Mouse (Mus musculus) brown adipose tissue, adult 24 weeks (tissue): ENCODE measurements around the gene Ddx5. TPM values are rescaled to one million over a fixed set of nuclear protein-coding genes. Genes with fewer than 3 reads are reported as not detected.

Experiments
- H3K27ac ChIP-seq: fragments of 200-500 bp; replicated peaks from 2 replicates; pipeline ENCODE4 v1.5.1; 2012; ENCODE audit warnings: low read depth, mild to moderate bottlenecking, low read length
- H3K4me1 ChIP-seq: fragments of 200-500 bp; 2 replicates; pipeline ENCODE4 v1.6.1; 2012; ENCODE audit warnings: low read length, mixed read lengths; ENCODE audit not compliant: control insufficient read depth, insufficient read depth, insufficient read length
- H3K4me3 ChIP-seq: fragments of 200-500 bp; 2 replicates; pipeline ENCODE4 v1.5.1; 2012; ENCODE audit warnings: low read depth, mild to moderate bottlenecking, low read length, moderate library complexity; ENCODE audit not compliant: insufficient read depth
- polyA plus RNA-seq: library from polyadenylated mRNA; stranded (reverse); fragments of >200 nt; gene quantifications from 2 replicates; pipeline ENCODE4 v1.2.4, GENCODE M21; 2012; ENCODE audit not compliant: missing spikeins, insufficient read depth, insufficient read length

Gene Ddx5
- polyA plus RNA-seq, 1 experiment, result 404 TPM

DNA sequence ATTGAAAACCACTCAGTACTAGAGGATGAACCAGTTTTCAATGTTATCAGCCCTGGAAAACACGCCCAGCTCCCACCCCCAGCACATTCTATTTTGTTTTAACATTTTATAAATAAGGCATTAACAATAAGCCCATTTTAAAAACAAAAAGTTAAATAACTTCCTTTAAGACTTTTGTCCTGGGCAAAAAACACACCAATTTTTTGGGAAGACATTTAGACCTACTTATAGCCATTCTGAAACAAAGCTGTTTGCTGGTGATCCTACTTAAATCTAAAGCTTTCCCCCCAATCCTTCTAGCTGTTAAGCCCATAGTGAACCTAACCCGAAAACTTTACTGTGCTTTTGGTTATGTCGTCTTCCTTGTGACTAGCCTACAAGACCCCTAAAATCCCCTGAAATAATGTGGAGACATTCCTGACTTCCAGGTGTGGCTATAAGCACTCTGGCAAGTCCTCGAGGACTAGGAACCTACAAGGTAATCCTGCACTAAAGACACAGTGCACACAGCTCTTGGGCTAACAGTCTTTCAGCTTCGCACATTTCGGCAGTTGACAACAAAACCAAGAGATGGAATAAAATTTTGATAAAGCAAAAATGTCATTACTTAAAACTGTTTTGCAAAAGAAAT, 8.3 kb downstream of the Ddx5 start:
- Histone ChIP-seq H3K27ac (no peak overlapping the region), H3K4me1 (peaks cover 11% of the 10 kb centered on the region; the same call in 1 of the 2 replicates), H3K4me3 (no peak overlapping the region)

DNA sequence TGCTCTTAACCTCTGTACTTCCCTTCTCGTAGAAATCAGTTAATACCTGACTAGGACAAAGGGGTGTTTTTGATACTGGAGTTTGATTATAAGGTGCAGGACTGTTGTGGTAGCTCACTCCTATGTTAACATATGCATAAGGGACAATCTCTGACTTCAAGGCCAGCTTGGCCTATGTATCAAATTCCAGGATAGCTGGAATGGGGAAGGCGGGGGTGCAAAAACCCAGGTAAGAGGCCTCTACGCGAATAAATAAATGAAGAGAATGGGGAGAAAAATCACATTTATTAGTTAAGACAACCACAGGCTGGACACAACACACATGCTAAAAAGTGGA, 8.9 kb downstream of the Ddx5 start:
- peak overlapping the region; percentile 80; the same call in 1 of the 2 replicates for H3K4me3 ChIP-seq
- peaks cover 11% of the 10 kb centered on the region; the same call in 1 of the 2 replicates for H3K4me1 ChIP-seq
- H3K27ac ChIP-seq, result peak overlapping the region; percentile 87

DNA sequence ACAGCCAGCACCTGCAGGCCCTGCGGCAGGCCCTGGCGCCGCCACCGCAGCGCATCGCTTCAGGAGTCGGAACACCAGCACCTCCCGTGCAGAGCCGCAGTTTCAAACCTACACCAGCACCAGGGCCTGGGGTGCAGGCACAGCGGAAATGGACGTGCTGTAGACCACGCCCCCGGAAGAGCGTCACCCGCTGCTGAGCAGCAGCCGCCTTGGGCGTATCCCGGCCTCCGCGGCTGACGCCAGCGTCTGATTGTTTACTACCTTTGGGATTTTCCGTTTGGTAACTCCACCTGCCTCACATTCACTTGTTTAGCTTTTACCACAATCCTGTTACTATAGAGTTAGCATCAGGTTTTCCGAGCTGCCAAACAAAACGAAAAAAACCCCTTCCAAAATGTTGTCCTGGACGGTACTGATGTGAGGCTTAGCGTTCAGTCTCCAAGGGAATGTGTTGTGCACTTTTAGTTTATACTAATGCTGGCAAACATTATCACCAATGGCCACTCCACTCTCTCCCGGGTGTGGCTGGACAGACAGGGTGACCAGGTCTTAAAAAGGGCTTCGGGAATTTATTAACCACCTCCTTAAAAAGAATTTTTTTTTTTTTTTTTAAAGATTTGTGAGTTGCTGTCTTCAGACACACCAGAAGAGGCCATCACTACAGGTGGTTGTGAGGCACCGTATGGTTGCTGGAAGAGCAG, 9.4 kb downstream of the Ddx5 start, which contains the start of gene Polg2:
TSS of gene Polg2 (minus strand) at position 150 of the 701 bp plus-strand sequence.
- H3K4me3 ChIP-seq, result peak within 1 kb of the TSS; percentile 80
- H3K4me1 ChIP-seq, result peaks cover 11% of the 10 kb centered on the region; the same call in 1 of the 2 replicates
- H3K27ac ChIP-seq, result peak within 1 kb of the TSS; percentile 87

DNA sequence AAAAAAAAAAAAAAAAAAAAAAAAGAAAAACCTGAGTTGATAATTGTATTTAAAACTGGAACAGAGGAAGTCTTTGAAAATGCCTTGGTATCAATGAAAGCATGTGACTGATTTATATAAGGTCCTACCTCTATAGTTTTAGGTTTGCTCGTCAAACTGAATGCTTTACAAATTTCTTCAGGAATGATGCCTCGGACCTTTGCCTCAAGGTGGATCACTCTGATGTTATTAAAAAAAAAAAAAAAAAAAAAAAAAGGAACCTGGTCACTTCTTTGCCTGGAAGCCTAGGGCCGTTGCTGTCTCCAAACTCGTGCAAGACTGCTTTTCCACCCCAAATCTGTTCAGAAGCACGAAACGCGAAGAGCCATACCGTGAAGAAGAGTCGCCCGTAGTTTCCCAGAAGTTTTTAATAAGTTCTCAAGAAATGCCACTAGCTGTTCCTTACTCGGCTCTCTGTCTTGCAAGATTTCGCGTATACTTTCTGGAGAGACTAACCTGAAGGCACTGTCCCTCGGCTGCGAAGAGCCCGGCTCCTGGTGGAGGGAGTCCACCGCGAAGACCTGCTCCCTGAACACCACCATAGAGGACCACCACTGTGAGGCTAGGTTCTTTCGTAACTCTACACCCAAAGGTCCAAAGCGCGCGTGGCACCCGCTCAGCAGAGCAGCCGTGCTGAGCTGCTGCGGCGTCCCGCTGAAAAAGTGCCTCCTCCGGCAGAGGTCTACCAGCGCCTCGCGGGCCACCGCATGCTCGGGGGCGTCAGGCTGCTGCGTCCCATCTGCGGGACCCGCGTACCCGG, 10.2 kb downstream of the Ddx5 start:
- Histone ChIP-seq H3K4me1 (peaks cover 11% of the 10 kb centered on the region; the same call in 1 of the 2 replicates), H3K4me3 (peak overlapping the region; percentile 80), H3K27ac (peak overlapping the region; percentile 63)

DNA sequence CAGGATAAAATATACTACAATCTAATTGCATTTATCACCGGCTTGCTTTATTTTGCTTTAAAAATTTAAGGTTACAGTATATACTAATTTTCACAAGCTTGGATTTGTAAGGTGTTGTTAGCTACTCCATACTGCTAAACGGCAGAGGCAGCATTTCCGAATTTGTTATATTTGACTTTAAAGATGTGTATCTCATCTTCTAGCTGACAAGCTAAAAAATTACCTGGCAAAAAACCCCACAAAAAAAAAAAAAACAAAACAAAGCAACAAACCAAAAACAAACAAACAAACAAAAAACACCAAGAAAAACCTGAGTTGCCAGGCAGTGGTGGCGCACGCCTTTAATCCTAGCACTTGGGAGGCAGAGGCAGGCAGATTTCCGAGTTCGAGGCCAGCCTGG, 10.9 kb downstream of the Ddx5 start:
- H3K4me1 ChIP-seq, result peaks cover 8% of the 10 kb centered on the region; the same call in 1 of the 2 replicates
- H3K27ac ChIP-seq, result no peak overlapping the region
- H3K4me3 ChIP-seq, result no peak overlapping the region

DNA sequence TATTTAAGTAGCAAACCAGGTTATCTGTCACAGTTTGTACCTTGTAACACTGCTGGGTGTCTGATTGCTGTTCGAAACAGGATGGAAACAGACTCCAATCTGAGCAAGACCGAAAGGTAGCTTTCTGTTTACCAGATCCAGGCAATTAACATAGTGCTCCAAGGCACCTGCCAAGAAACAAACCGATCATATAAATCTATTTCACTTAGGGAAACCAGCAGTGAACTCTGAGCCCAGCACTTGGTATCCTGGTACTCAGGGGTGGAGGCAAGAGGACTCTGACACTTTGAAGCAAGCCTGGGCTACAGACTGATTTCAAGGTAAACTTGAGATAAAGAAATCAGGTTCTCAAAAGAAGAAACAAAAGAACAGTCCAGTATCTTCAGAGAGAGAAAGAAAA, 11.6 kb downstream of the Ddx5 start:
- no peak overlapping the region for H3K27ac ChIP-seq
- H3K4me1 ChIP-seq, result peaks cover 8% of the 10 kb centered on the region; the same call in 1 of the 2 replicates
- H3K4me3 ChIP-seq, result no peak overlapping the region

DNA sequence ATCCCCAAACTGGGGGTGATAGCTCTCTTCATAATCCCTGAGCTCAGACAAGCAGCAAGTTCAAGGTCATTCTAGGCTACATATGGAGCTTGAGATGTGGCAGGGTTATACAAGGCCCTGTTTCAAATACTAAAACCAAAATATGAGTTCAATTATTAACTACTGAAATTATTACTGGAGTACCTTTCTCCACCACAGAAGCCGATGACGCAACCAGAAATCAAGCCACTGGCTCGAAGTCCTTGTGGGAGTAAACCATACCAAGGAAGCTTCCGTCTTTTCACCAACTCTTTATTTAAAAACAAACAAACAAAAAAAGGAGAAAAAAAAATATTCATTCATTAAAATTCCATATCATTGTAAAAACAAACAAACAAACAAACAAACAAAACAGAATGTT, 12.0 kb downstream of the Ddx5 start:
- H3K4me3 ChIP-seq, result no peak overlapping the region
- H3K27ac ChIP-seq, result no peak overlapping the region
- peaks cover 8% of the 10 kb centered on the region; the same call in 1 of the 2 replicates for H3K4me1 ChIP-seq

DNA sequence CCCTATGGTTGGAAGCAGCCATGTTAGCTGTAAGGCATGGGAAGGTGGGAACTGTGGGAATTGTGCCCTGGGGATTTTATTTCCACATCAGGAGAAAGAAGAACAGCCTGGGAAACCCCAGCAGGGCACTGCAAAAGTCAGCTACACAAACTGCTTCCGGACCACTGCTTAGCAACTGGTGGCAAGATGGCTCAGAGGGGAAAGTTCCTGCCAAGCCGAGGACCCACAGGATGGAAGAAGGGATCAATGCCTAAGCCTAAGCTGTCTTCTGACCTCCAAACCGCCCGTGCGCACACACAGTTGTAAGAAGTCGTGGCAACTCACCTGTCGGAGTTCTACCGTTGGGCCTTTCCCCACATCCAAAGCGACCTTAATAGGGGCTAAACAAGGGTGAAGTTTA, 15.9 kb downstream of the Ddx5 start:
- no peak overlapping the region for H3K27ac ChIP-seq
- no peak overlapping the region for H3K4me3 ChIP-seq
- 0 out of 2 replicates have a peak, but pooled peaks cover 6% of the 10 kb centered on the region for H3K4me1 ChIP-seq

DNA sequence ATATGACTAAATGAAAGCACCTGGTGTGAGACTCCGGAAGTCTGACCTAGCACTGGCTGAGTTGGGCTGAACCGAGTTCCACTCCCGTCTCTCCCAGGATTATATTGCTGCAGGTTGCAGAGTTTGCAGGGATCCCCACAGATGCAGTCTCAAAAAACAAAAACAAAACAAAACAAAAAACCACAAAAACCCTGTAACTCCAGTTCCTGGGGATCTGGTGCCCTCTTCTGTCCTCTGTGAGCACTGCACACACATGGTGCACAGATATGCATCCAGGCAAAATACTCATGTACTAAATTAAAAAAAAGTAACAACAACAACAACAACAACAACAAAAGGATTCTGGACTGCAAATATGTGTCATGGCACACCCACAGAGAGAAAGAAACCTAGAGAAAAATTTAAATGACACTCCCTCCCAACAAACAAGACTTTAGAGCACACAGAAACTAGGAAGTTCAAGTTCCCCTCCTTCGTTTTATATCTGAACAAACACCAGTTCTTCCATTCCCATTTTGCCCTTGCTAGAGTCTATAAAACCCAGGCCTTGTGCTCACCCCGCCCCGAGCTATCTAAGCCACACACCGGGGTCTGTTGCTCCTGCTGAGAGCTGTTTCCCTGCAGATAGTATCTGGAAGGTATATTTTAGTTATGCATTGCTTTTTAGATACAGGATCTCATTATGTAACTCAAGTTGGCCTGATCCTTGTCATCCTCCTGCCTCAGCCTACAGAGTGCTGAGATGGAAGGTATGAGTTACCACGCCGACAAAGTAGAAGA, 18.6 kb downstream of the Ddx5 start:
- Histone ChIP-seq H3K4me1 (no peaks in the 10 kb centered on the region), H3K4me3 (no peak overlapping the region), H3K27ac (no peak overlapping the region)

DNA sequence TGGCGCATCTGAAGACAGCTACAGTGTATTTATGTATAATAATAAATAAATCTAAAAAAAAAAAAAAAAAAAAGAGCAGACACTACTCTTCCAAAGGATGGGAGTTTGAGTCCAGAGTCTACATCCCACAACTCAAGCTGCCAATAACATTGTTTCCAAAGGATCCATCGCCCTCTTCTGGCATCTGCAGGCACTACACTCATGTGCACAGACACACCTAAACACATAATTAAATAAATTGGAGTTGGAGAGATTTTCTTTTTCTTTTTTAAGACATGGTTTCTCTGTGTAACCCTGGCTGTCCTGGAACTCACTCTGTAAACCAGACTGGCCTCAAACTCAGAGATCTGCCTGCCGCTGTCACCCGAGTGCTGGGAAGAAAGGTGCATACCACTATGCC, 21.5 kb downstream of the Ddx5 start:
- Histone ChIP-seq H3K4me3 (no peak overlapping the region), H3K4me1 (no peaks in the 10 kb centered on the region), H3K27ac (no peak overlapping the region)

DNA sequence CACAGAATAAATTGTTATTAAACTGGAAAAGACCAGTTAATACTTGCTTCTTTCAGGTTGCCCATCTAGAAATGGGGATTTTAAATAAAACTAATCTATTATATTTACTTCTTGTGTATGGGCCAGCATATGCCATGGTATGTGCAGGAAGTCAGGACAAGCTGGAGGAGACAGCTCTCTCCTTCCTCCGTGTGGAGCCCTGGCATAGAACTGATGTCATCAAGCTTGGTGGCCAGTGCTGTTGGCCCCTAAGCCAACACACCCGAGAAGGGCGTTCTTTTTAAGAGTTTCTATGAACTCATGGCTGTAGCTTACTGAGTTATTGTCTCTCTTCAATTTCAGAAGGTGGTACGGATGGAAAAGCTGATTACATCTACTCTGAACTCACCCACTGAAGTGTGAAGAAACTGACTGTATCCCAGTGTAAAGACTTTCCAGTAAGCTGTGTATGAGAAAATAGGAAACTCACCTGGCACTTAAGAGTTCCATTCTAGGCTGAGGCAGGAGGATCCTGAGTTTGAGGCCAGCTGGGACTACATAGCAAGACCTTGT, 22.3 kb downstream of the Ddx5 start:
- H3K27ac ChIP-seq, result no peak overlapping the region
- no peak overlapping the region for H3K4me3 ChIP-seq
- H3K4me1 ChIP-seq, result no peaks in the 10 kb centered on the region

DNA sequence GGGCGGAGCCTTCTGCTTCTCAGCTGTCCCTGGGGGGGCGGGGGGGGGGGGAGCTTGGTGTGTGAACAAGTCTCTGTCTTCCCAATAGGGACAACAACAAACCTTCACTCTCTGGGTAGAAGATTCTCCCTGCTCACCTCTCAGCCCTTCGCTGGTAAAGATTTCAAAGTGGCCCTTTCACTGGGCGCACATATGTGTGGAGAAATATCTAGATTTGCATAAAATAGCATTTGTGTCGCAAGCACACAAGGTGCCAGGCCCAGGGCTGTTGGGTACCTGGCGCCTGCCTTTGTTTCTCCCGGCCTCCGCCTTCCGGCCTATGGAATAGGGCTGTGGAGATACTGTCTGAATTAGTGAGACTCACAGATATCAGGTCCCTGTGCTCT, 26.2 kb downstream of the Ddx5 start:
- no peaks in the 10 kb centered on the region; the same call in 1 of the 2 replicates for H3K4me1 ChIP-seq
- peak overlapping the region; percentile 41; the same call in 1 of the 2 replicates for H3K27ac ChIP-seq
- H3K4me3 ChIP-seq, result no peak overlapping the region

DNA sequence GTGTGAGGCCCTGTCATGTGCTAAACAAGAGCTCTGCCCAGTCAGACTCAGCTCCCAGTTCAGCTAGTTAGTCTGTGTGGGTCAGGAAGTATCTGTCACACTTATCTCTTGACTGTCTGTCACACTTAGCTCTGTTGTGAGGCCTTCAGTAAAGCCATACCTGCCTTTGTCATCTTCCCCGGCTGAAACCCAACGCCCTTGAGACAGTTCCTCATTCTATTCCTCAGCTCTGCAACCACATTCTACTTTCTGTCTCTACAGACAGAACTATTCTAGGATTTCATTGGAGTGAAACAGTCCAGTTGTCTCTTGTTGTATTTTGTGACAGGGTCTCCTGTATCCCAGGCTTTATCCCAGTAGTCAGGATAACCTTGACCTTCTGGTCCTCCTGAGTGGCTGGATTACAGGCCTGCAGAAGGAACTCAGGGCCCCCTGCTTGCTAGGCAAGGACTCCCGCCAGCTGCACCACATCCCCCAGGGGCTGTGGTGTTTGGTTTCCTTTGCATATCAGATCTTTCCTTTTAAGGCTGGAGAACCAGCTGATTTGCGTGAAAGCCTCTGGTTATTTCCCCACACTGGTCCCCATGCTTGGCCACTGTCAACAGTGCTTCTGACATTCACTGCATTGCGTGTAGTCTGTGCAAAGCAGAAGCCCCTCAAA, 26.7 kb downstream of the Ddx5 start:
- Histone ChIP-seq H3K27ac (peak overlapping the region; percentile 29), H3K4me1 (no peaks in the 10 kb centered on the region; the same call in 1 of the 2 replicates), H3K4me3 (no peak overlapping the region)

DNA sequence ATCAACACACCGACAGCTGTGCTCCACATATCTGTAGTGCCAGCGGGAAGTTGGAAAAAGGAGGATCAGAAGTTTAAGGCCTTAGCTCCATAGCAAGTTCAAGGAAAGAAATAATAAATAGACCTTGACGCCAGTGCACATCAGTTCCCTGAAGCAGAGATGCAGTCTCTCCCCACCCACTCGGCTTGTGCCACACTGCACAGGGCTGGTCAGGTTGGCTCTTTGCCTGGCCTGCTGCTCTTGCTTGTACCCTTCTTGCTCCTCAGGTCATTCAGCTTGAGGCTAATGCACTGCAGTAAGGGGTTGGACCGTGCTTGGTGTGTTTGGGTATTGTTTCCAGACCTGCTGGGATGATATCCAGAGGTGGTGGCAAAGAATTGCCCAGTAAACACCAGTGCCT, 28.5 kb downstream of the Ddx5 start:
- no peak overlapping the region for H3K4me3 ChIP-seq
- no peak overlapping the region for H3K27ac ChIP-seq
- no peaks in the 10 kb centered on the region; the same call in 1 of the 2 replicates for H3K4me1 ChIP-seq
